Mouse (Mus musculus): ENCODE data around the gene Ttc16. TPM values are rescaled to one million over a fixed set of nuclear protein-coding genes. Genes with fewer than 3 reads are reported as not detected.

Ttc16 gene
- polyA plus RNA-seq, 1 experiment = 132 TPM

GRCm38 (mm10) chr2:32779131-32779530 is 3.7 kb upstream of the Ttc16 start:
- no peak overlapping the region for H3K27ac ChIP-seq (ENCODE audit: control insufficient read depth, insufficient read depth, low read depth, low read length)
- no peaks in the 10 kb centered on the region for H3K36me3 ChIP-seq (ENCODE audit: control insufficient read depth, insufficient read depth, low read length)
- TF ChIP-seq CTCF (IDR thresholded peaks at IDR 0.05; ENCODE audit: control insufficient read depth, insufficient read depth, insufficient replicate concordance, low read depth, low read length) = peak; percentile 76; the same call in 1 of the 2 replicates
- TF ChIP-seq POLR2A (IDR thresholded peaks at IDR 0.05; ENCODE audit: control insufficient read depth, low read depth, low read length) = no peak
- H3K4me1 ChIP-seq (ENCODE audit: control insufficient read depth, insufficient read depth, low read length) = peaks cover 14% of the 10 kb centered on the region
- H3K4me3 ChIP-seq (ENCODE audit: control insufficient read depth, low read depth, low read length) = no peak overlapping the region
- no peaks in the 10 kb centered on the region for H3K27me3 ChIP-seq (ENCODE audit: control insufficient read depth, insufficient read depth, low read length)

- Histone ChIP-seq H3K4me1 (ENCODE audit: control insufficient read depth, insufficient read depth, low read length) (peaks cover 11% of the 10 kb centered on the region), H3K4me3 (ENCODE audit: control insufficient read depth, low read depth, low read length) (no peak overlapping the region), H3K27ac (ENCODE audit: control insufficient read depth, insufficient read depth, low read depth, low read length) (no peak overlapping the region), H3K27me3 (ENCODE audit: control insufficient read depth, insufficient read depth, low read length) (no peaks in the 10 kb centered on the region), H3K36me3 (ENCODE audit: control insufficient read depth, insufficient read depth, low read length) (no peaks in the 10 kb centered on the region)
- TF ChIP-seq POLR2A (IDR thresholded peaks at IDR 0.05; ENCODE audit: control insufficient read depth, low read depth, low read length) = no peak
- no peak for TF ChIP-seq CTCF (IDR thresholded peaks at IDR 0.05; ENCODE audit: control insufficient read depth, insufficient read depth, insufficient replicate concordance, low read depth, low read length)
Observed at GRCm38 (mm10) chr2:32778081-32778480, 2.6 kb upstream of the Ttc16 start.

GRCm38 (mm10) chr2:32776192-32776591 is 759 bp upstream of the Ttc16 start:
- no peaks in the 10 kb centered on the region for H3K36me3 ChIP-seq (ENCODE audit: control insufficient read depth, insufficient read depth, low read length)
- peak overlapping the region; percentile 95 for H3K4me3 ChIP-seq (ENCODE audit: control insufficient read depth, low read depth, low read length)
- no peak overlapping the region; the same call in 1 of the 2 replicates for H3K27ac ChIP-seq (ENCODE audit: control insufficient read depth, insufficient read depth, low read depth, low read length)
- no peak for TF ChIP-seq CTCF (IDR thresholded peaks at IDR 0.05; ENCODE audit: control insufficient read depth, insufficient read depth, insufficient replicate concordance, low read depth, low read length)
- no peak for TF ChIP-seq POLR2A (IDR thresholded peaks at IDR 0.05; ENCODE audit: control insufficient read depth, low read depth, low read length)
- peaks cover 9% of the 10 kb centered on the region for H3K4me1 ChIP-seq (ENCODE audit: control insufficient read depth, insufficient read depth, low read length)
- no peaks in the 10 kb centered on the region for H3K27me3 ChIP-seq (ENCODE audit: control insufficient read depth, insufficient read depth, low read length)

GRCm38 (mm10) chr2:32772626-32773279 is 2.7 kb downstream of the Ttc16 start:
- Histone ChIP-seq H3K27ac (ENCODE audit: control insufficient read depth, insufficient read depth, low read depth, low read length) (no peak overlapping the region), H3K27me3 (ENCODE audit: control insufficient read depth, insufficient read depth, low read length) (no peaks in the 10 kb centered on the region), H3K4me3 (ENCODE audit: control insufficient read depth, low read depth, low read length) (no peak overlapping the region), H3K36me3 (ENCODE audit: control insufficient read depth, insufficient read depth, low read length) (no peaks in the 10 kb centered on the region), H3K4me1 (ENCODE audit: control insufficient read depth, insufficient read depth, low read length) (peaks cover 14% of the 10 kb centered on the region)
- no peak for TF ChIP-seq CTCF (IDR thresholded peaks at IDR 0.05; ENCODE audit: control insufficient read depth, insufficient read depth, insufficient replicate concordance, low read depth, low read length)
- no peak for TF ChIP-seq POLR2A (IDR thresholded peaks at IDR 0.05; ENCODE audit: control insufficient read depth, low read depth, low read length)

- Histone ChIP-seq H3K4me1 (ENCODE audit: control insufficient read depth, insufficient read depth, low read length) (peaks cover 14% of the 10 kb centered on the region), H3K4me3 (ENCODE audit: control insufficient read depth, low read depth, low read length) (no peak overlapping the region), H3K27ac (ENCODE audit: control insufficient read depth, insufficient read depth, low read depth, low read length) (no peak overlapping the region), H3K27me3 (ENCODE audit: control insufficient read depth, insufficient read depth, low read length) (no peaks in the 10 kb centered on the region), H3K36me3 (ENCODE audit: control insufficient read depth, insufficient read depth, low read length) (no peaks in the 10 kb centered on the region)
- no peak for TF ChIP-seq CTCF (IDR thresholded peaks at IDR 0.05; ENCODE audit: control insufficient read depth, insufficient read depth, insufficient replicate concordance, low read depth, low read length)
- TF ChIP-seq POLR2A (IDR thresholded peaks at IDR 0.05; ENCODE audit: control insufficient read depth, low read depth, low read length) = no peak
Observed at GRCm38 (mm10) chr2:32771886-32772285, 3.5 kb downstream of the Ttc16 start.

- Histone ChIP-seq H3K27me3 (ENCODE audit: control insufficient read depth, insufficient read depth, low read length) (no peaks in the 10 kb centered on the region), H3K27ac (ENCODE audit: control insufficient read depth, insufficient read depth, low read depth, low read length) (no peak overlapping the region), H3K4me3 (ENCODE audit: control insufficient read depth, low read depth, low read length) (no peak overlapping the region), H3K36me3 (ENCODE audit: control insufficient read depth, insufficient read depth, low read length) (no peaks in the 10 kb centered on the region), H3K4me1 (ENCODE audit: control insufficient read depth, insufficient read depth, low read length) (peaks cover 7% of the 10 kb centered on the region)
- TF ChIP-seq CTCF (IDR thresholded peaks at IDR 0.05; ENCODE audit: control insufficient read depth, insufficient read depth, insufficient replicate concordance, low read depth, low read length) (no peak), POLR2A (IDR thresholded peaks at IDR 0.05; ENCODE audit: control insufficient read depth, low read depth, low read length) (no peak)
Observed at GRCm38 (mm10) chr2:32769327-32770085, 5.9 kb downstream of the Ttc16 start.

GRCm38 (mm10) chr2:32768661-32769285 is 6.7 kb downstream of the Ttc16 start:
- H3K4me1 ChIP-seq (ENCODE audit: control insufficient read depth, insufficient read depth, low read length) = peaks cover 7% of the 10 kb centered on the region
- no peak overlapping the region for H3K27ac ChIP-seq (ENCODE audit: control insufficient read depth, insufficient read depth, low read depth, low read length)
- no peak overlapping the region for H3K4me3 ChIP-seq (ENCODE audit: control insufficient read depth, low read depth, low read length)
- H3K27me3 ChIP-seq (ENCODE audit: control insufficient read depth, insufficient read depth, low read length) = no peaks in the 10 kb centered on the region
- no peaks in the 10 kb centered on the region for H3K36me3 ChIP-seq (ENCODE audit: control insufficient read depth, insufficient read depth, low read length)
- TF ChIP-seq CTCF (IDR thresholded peaks at IDR 0.05; ENCODE audit: control insufficient read depth, insufficient read depth, insufficient replicate concordance, low read depth, low read length) = no peak
- no peak for TF ChIP-seq POLR2A (IDR thresholded peaks at IDR 0.05; ENCODE audit: control insufficient read depth, low read depth, low read length)

Measured in testis, adult 2 months (tissue).